Mouse (Mus musculus) kidney, adult 2 months (tissue): ENCODE results near the gene Islr.

ENCODE experiments used
- CTCF ChIP-seq: fragments of 200-500 bp; conservative IDR thresholded peaks from 2 replicates; pipeline ENCODE4 v1.5.1; 2011; ENCODE audit warnings: low read depth, mild to moderate bottlenecking, control low read depth, low read length, moderate library complexity, mixed read lengths; ENCODE audit not compliant: insufficient read depth, insufficient read length
- POLR2A ChIP-seq: fragments of 200-500 bp; IDR thresholded peaks from one replicate; pipeline ENCODE4 v1.6.1; 2011; ENCODE audit warnings: low read depth, low read length, control low read depth

- no peak for TF ChIP-seq CTCF
- TF ChIP-seq POLR2A = no peak
Observed at GRCm38 (mm10) chr9:58246083-58246591, 42.0 kb upstream of the Islr start.
